Mouse (Mus musculus) layer of hippocampus, adult 2 months (tissue): ENCODE measurements at regions not wholly inside any gene's neighbourhood (a gene's known extent, or its start where the extent isn't known, plus 50 kb on each side); places are given as distances from the start of the nearest gene placed in this dataset.

ENCODE experiments used
- DNase-seq, 2 experiments: peaks; one replicate each; pipeline ENCODE4 v3.0.0; 2022; ENCODE audit warnings: low spot score in 2 of 2
- H3K27ac ChIP-seq: fragments of 200-600 bp; 2 replicates; pipeline ENCODE4 v1.8.1; 2022
- H3K4me3 ChIP-seq: fragments of 200-600 bp; 2 replicates; pipeline ENCODE4 v1.8.1; 2022; ENCODE audit warnings: mild to moderate bottlenecking
- CTCF ChIP-seq: fragments of 200-600 bp; conservative IDR thresholded peaks from 2 replicates; pipeline ENCODE4 v1.8.1; 2022; ENCODE audit warnings: antibody characterized with exemption, mild to moderate bottlenecking, moderate library complexity

DNA sequence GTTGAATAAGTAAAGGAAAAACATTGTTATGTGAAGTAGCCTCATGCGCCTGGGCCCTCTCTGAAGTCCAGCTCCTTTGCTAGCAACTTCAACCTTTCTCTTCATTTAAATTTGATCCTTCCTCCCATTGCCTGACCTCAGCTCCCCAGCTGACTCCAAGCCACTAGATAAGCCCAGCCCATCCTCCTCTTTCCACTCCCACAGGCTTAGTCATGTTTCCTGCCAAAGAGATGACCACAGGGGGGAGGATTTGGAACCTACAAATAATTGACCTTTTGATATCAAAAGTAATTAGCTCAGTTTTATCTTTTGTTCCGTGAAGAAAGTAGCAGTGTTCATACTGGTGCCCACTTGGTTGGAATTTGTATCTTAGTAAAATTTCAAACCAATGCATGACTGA is 345.7 kb upstream of the Zmiz1 start:
- TF ChIP-seq CTCF = no peak

DNA sequence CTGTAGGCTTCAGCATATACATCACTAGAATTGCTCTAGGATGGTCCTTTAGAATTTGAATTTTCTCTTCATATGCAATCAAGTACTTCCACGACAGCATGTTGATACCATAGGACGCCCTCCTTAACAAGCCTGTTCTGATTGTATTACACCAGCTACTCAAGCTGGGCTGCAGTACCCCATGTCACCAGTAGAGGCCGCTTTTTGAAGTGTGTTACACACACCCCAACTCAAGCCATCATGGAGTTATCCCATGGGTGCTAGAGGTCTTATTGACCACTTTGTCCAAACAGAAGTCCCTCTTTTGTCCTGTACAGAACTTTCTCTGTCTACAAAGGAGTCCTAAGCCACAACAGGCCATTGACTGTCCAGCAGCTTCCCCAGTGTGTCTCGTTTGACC is 342.6 kb upstream of the Zmiz1 start:
- DNase-seq = peak in 1 of 2 experiments; percentile 69
- Histone ChIP-seq H3K4me3 (no peak overlapping the region), H3K27ac (no peak overlapping the region)
- peak; percentile 98 for TF ChIP-seq CTCF

More for the DNA sequence above, 345.7 kb upstream of the Zmiz1 start:
- no peak overlapping the region for H3K4me3 ChIP-seq
- H3K27ac ChIP-seq = no peak overlapping the region
- no peak for DNase-seq

DNA sequence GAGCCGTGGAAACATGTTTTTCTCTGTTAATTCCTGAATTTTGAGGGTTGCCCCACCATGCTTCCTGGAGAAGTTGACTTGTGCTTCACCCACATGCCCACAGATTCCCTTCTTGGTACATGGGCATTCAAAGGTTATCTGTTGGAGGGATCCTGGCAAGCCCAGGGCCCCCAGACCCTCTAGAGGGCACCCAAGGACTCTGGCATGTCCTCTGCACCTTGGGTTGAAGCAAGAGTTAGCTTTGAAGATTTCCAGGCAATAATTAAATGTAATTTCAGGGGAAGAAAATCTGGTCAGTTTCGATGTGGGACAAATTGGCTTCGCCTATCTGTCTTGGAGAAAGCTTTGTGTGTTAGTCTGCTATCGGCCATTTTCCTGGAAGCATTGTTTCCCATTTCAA is 339.0 kb upstream of the Zmiz1 start:
- TF ChIP-seq CTCF = peak; percentile 55
- no peak overlapping the region for H3K4me3 ChIP-seq
- no peak for DNase-seq
- no peak overlapping the region for H3K27ac ChIP-seq

DNA sequence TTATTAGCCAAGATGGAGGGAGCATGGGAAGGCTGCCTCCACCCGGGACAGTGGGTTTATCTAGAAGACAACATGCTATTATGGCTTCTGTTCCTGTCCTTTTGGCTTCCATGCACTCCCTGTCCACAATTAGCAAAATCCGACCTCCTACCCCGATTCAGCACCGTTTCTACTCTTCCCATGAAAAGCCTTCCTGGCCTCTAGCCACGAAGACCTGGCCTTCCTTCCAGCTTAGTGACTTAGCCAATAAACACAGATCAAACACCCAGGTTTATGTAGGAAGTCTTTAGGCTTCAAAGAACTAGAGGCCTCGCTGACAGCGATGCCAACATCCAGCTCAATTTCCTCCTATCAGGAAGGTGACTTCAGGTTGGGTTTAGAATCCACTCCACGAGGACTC is 338.5 kb upstream of the Zmiz1 start:
- DNase-seq = no peak
- no peak for TF ChIP-seq CTCF
- Histone ChIP-seq H3K27ac (no peak overlapping the region), H3K4me3 (no peak overlapping the region)

DNA sequence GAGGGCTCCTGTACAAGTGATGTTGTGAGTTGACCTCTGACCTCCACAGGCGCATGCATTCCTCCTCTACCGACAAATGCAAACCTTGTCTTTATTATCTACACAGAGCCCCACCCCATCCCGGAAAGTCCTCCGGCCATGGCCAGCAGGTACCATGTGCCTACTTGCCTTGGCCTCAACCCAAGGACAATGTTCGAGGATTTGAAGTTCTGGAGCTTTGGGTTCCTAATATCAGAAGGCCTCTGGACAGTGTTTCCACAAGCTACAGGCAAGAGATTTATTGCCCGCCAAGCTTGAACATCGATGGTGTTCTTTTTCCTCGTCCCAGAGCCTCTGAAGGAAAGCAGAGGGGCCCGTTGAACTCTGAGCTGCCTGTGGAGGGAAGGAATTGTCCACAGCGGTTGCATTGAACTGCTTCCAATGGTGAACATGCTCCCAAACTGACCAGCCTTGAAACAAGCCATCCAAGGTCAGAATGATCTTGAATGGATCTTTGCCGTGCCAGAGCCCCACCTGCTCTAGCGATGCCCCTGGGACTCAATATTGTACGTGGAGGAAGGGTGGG is 335.9 kb upstream of the Zmiz1 start:
- DNase-seq = no peak
- TF ChIP-seq CTCF = no peak
- no peak overlapping the region for H3K4me3 ChIP-seq
- no peak overlapping the region for H3K27ac ChIP-seq

DNA sequence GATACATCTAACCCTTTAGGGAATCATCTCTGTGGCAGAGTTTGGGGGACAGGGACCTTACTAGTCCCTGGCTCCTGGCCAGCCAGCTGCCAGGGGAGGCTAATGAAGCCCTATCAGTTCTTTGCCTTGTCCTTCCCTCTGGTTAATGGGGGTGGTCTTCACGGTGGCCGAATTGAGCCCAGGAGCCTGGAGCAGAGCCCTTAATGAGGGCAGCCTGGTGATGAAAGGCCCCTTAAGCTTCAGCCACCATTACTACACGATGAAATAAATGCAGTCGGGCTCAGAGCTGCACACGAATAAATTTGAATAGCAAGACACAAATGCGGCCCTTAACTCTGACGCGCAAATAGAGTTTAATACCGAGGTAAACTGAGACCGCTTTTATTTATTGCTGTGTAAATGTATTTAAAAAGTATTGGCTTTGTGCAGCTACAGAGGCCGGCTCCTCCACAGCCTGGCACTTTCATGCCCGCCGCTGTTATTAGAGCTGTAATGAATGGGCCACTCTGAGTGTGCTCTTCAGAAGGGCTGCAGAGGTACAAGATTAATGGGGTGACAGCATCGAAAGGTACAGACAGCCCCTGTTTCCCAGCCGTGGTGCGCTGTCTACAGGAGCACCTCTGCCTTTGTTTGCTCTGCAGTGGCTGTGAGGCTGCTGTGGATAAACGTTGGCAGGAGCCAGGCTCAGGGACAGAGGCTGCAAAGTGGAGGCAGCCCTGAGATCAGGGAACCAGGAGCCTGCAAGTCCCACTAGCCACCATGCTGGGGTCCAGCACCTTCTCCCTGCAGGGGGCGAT is 335.2 kb upstream of the Zmiz1 start:
- no peak; the same call in 1 of the 2 replicates for TF ChIP-seq CTCF
- Histone ChIP-seq H3K27ac (no peak overlapping the region), H3K4me3 (no peak overlapping the region)
- DNase-seq = no peak

DNA sequence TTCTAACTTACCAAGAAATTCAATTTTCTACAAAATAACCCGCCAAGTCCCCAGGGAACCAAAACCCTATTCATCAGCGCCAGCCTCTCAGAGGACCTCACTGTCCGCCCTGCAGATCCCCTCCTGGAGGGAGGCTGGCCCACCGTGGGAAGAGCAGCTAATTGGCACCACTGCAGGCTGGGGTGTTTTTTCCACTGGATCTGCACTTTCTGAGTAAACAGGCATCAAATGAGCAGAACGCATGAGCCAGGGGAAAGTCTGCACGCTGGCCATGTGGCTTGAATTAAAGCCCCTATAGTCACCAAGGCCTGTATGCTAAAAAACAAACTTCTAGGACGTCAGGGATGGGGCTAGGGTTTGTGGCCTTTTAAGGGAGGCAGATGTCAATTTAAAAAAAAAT is 332.4 kb upstream of the Zmiz1 start:
- no peak overlapping the region for H3K4me3 ChIP-seq
- no peak for TF ChIP-seq CTCF
- no peak for DNase-seq
- H3K27ac ChIP-seq = peak overlapping the region; percentile 2; the same call in 1 of the 2 replicates

DNA sequence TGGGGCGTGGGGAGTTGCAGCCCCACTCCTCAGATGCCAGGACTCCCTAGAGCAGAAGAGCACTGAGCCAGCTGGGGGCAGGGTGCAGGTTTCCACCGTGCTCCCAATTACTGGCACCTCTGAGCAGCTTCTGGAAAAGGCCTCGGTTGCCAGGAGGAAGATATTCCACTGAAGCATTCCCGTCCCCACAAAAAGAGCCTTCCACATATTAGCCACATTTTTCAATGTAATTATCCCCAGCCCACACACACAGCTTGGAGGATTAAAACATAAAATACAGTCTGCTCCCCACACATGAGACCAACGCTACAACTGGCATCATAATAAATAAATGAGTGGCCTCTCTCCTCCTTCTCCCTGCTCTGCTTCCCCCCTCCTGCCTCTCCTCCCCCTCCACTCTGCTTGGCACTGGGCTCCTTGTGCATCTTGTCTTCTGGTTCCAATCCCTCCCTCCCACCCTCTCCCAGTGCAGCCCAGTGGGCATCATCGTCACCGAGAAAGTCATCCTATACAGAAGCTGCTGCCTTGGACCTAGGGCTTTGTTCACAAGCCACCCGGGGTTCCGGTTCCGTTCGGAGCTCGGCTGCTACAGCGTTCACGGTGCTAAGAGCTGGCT is 331.3 kb upstream of the Zmiz1 start:
- TF ChIP-seq CTCF = no peak
- peak overlapping the region; percentile 14 for H3K4me3 ChIP-seq
- peak; percentile 46 to 78 for DNase-seq
- peak overlapping the region; percentile 78 for H3K27ac ChIP-seq

DNA sequence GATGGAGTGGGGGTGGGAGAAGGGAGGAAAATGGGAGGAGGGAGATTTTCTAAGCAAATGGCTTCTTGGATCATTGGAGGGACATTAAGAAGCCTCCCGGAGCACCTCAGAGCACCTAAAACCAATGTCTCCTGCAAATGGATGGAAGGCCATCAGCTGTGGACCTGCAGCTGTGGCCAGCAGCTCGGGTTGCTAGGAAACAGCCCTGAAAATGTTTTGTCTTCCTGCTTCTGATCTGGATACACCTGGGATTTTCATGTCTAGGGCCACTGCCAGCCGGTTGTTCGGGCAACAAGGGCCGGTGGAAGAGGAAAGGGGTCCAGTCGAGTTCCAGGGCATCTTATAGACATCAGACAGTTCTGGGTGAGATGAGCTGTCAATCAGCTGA is 330.8 kb upstream of the Zmiz1 start:
- H3K4me3 ChIP-seq = peak overlapping the region; percentile 14
- DNase-seq = no peak
- H3K27ac ChIP-seq = peak overlapping the region; percentile 78
- no peak for TF ChIP-seq CTCF

DNA sequence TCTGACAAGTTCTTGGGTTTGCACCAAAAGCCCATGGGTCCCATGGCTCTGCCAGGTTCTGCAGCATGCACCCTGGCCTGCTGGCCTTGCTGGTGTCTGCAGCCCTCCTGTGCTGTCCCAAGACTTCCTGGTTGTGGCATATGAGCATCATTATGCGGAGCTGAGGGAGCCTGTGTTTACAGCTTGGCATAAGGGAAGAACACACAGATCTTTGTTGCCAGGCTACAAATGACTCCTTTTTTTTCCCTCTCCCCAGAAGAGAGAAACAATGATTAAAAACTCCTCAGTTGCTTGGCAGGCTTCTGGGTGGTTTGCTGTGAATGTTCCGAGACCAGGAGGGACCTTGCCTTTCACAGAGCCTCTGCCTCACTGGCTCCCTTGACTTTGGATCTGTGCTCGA is 323.6 kb upstream of the Zmiz1 start:
- Histone ChIP-seq H3K4me3 (no peak overlapping the region), H3K27ac (peak overlapping the region; percentile 24)
- peak in 1 of 2 experiments; percentile 61 for DNase-seq
- no peak for TF ChIP-seq CTCF

DNA sequence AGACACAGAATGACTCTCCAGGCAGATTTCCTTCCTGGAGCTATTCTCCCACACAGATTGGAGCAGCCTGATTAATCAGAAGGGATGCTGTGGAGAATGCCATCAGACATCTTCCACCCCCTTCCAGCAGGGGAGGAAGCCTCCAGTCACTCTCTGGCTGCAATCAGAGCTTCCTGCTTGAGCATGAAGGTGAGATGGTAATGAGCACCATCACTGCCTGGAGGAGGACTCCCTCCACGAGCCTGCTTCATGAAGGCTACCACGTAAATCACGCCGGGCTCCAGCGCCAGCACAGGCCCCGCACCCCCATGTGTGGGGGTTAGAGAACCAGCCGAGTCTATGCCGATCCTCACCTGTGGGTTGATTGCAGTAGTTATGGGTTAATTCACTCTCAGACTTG is 321.7 kb upstream of the Zmiz1 start:
- peak; percentile 39 for TF ChIP-seq CTCF
- Histone ChIP-seq H3K27ac (peak overlapping the region; percentile 72), H3K4me3 (no peak overlapping the region)
- DNase-seq = peak in 1 of 2 experiments; percentile 67

DNA sequence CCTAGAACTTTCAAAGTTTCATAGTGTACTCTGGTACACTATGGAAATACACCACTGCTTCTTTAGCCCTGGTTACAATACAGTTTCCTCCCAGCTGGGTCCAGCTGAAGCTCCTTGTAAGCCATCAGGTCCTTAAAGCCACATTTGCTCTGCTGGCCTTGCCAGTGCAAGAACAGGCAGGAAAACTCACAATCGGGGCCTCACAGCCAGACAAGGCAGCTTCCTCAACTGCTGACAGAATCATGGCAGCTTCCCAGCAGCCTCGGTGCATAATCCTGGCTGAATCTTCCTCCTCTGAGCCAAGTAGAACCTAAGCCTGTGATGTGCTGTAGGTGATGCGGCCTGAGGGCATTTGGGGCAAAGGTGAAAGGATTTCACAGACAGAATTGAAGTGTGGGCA is 320.5 kb upstream of the Zmiz1 start:
- no peak for DNase-seq
- H3K4me3 ChIP-seq = no peak overlapping the region
- no peak for TF ChIP-seq CTCF
- 0 out of 2 replicates have a peak overlapping the region, but pooled peaks have one; percentile 28 for H3K27ac ChIP-seq

DNA sequence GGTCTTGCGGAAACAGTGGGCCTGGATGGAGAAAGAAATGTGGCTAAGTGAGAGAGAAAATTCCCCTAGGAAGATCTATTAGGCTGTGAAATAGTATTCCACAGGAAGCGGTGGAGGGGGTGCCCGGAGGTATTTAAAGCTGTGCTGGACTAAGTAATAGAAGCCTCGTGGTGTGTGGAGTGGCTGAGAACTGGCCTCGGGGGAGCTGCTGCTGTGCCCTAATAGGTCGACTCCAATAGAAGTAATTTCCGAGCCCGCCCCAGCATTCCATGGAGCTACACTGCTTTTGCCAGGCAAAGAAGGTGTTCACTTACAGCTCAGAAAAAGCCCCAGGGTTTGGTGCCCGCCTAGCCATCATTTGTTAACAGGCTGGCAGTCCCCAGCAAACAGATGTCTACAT is 317.1 kb upstream of the Zmiz1 start:
- no peak for TF ChIP-seq CTCF
- H3K27ac ChIP-seq = no peak overlapping the region
- no peak for DNase-seq
- H3K4me3 ChIP-seq = no peak overlapping the region

DNA sequence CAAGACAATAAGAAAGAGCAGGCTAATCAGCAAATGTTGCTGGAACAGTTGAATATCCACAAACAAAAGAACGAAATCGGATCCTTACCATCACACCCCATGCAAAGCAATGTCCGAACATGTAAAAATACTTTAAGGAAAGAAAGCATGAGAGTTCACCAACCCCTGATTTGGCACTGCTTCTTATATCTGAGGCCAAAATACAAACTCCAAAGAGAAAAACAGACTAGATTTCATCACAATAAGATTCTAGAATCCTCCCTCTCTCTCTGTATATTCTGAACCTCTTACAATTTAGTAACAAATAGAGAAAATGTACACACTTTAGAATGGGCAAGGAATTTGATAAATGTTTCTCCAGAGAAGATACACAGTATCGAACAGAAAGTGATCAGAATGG is 315.9 kb upstream of the Zmiz1 start:
- Histone ChIP-seq H3K27ac (no peak overlapping the region), H3K4me3 (no peak overlapping the region)
- no peak for TF ChIP-seq CTCF
- no peak for DNase-seq
